Mouse (Mus musculus) kidney, adult 9 months (tissue): Measurements from ENCODE around the gene Usp7.

ENCODE experiments used
- DNase-seq: peaks from one replicate; pipeline ENCODE4 v3.0.0; 2022

Gene Usp7

GRCm38 (mm10) chr16:8791949-8792557, at the start of gene Usp7:
Gene Usp7 (minus strand): TSS chr16:8792308.
- no peak for DNase-seq

DNA sequence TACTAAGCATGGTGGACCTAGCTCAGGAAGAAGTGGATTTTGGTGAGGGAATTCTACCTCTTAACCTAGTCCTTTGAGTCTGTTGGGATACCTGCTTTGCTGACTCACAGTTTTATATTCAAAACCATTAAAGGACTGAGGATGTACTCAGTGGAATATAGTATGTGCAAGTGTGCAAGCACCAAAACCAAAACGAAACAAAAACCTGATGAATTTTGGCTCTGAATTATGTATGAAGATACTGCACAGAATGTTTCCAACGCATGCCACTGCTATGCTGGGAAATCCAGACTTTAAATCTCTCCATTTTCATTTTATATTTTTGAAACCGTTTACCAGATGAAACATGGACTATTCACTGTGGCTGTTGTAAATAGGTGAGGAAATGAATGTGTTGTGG, 48.4 kb upstream of the Usp7 start:
- DNase-seq = no peak

DNA sequence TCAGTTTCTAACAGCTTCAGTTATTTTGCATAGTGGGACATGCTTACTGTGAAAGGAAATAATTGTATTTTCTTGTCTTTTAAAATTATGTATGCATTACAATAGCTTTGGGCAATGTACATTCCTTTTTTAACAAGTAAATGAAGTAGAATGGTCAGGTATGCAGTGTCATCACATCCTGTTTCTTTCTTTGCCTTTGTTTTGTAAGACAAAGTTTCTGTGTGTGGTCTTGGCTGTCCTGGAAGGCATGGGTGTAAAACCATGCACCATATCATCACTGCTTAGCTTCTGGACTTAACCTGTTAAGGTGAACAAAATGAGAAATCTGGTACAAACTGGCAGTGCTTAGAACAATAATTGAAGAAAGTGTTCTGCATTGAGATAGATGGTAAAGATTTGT, 46.8 kb upstream of the Usp7 start:
- DNase-seq = no peak

DNA sequence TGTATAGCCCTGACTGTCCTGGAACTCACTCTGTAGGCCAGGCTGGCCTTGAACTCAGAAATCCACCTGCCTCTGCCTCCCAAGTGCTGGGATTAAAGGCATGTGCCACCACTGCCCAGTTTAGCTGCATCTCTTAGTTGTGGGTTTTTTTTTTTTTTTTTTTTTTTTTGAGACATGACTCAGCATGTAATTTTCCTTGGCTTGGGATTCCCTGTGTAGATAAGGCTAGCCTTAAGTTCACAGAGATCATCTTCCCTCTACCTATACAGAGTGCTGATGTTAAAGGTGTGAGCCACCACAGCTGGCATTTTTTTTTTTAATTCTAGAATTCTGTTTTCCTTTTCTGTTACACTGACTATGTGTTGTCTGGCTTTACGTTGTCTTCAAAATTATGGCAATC, 45.5 kb upstream of the Usp7 start:
- no peak for DNase-seq

- no peak for DNase-seq
Observed at GRCm38 (mm10) chr16:8836876-8837275, 44.8 kb upstream of the Usp7 start.

DNA sequence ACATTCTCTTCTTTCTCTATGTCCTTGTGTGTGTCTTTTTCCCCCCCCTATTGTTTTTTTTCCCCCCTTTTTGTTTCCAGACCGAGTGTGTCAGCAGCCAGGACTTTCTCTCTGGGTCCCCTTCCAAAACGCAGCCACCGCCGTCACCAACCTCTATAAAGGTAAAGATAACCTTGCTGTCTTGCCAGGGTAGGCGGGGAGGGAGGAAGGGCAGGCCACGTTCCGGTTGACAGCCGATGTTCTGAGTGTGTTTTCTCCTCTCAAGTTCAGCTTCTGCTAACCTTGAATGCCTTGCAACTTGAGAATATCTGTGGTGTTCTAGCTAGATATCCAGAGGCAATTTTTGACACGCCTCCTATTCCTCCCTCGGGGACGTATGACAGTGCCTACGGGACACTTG, 39.1 kb upstream of the Usp7 start:
- peak; percentile 63 for DNase-seq

DNA sequence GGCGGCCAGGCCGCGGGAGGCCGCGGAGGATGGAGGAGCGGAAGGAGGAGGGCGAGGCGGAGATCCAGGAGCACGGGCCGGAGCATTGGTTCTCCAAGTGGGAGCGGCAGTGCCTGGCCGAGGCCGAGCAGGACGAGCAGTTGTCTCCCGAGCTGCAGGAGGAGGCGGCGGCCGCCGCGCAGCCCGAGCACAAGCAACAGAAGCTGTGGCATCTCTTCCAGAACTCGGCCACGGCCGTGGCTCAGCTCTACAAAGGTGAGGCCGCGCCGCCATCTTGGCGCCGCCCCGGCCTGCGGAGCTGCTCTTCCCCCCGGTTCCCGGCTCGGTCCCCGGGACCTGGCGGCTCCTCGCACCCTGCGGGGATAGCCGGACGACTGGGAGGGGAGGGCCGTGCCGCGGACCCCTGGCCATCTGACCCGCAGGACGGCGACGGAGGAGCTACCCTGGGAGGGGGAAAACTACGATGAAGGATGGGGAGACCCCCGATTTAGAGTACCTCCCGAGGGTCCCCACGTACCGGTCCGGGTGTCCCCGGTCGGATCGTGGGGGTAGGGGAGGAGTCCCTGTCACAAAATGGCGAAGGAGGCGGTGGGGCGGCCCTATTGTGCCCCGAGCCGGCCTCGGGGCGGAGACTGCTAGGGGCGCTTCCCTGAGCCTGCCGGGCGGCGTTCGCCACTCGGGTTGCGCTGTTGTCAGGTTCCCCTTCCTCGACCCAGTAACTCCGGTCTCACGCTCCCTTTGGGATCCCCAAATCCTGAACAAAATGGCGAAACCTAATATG, 38.5 kb upstream of the Usp7 start:
- peak; percentile 77 for DNase-seq

- DNase-seq = peak; percentile 99
Observed at GRCm38 (mm10) chr16:8829564-8830359, 37.7 kb upstream of the Usp7 start, which contains the start of gene 1810013L24Rik. Gene 1810013L24Rik (plus strand): TSS chr16:8830100.

GRCm38 (mm10) chr16:8828636-8829563, 36.8 kb upstream of the Usp7 start:
- peak; percentile 85 for DNase-seq

DNA sequence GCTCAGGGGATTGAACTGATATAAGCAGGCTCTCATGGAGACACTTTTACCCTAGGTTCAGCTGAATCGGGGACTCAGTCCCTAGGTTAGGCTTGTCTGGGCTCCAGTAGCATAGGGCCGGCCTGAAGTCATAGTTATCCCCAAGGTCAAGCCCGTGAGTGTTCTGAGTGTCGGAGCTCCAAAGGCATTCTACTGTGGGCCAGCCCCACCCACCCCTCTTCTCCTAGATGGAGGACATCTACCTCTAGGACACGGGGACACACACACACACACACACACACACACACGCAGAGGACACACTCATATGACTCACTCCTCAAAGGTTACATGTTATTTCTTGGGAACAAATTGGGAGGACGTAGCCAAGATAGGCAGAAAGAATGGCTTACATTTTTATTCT, 35.3 kb upstream of the Usp7 start:
- no peak for DNase-seq

DNA sequence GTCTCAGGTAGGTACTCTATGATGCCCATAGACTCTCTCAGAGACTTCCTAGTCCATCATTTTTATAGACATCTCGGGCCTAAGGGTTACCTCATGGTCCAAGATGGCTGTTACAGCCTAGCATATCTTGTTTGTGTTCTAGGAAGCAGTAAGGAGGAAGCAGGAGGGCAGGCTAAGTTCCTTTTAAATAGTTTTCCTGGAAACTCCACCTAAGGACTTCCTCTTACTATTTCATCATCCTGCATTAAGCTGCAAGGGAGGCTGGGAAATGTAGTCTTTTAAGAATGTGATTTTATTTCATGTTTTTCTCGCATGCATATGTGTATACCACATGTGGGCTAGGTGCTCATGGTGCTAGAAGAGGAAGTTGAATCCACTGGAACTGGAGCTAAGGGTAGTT, 31.6 kb upstream of the Usp7 start:
- no peak for DNase-seq

- DNase-seq = no peak
Observed at GRCm38 (mm10) chr16:8822586-8822985, 30.5 kb upstream of the Usp7 start.

GRCm38 (mm10) chr16:8821429-8821828, 29.3 kb upstream of the Usp7 start:
- DNase-seq = peak; percentile 69

DNA sequence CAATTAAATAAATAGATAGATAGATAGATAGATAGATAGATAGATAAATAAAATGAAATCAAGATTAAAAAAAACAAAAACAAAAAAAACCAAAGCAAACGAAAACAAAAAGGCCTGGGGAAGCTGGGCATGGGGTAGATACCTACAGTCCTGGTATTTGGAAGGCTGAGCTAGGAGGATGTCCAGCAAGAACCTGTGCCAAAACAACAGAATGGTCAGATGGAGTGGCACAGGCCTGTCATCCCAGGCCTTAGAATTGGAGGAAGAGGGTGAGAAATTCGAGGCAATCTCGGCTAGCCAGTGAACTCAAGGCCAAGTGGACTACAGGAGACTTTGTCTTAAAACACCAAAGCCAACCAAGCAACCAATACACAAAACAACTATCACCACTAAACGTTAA, 25.8 kb upstream of the Usp7 start:
- DNase-seq = no peak

DNA sequence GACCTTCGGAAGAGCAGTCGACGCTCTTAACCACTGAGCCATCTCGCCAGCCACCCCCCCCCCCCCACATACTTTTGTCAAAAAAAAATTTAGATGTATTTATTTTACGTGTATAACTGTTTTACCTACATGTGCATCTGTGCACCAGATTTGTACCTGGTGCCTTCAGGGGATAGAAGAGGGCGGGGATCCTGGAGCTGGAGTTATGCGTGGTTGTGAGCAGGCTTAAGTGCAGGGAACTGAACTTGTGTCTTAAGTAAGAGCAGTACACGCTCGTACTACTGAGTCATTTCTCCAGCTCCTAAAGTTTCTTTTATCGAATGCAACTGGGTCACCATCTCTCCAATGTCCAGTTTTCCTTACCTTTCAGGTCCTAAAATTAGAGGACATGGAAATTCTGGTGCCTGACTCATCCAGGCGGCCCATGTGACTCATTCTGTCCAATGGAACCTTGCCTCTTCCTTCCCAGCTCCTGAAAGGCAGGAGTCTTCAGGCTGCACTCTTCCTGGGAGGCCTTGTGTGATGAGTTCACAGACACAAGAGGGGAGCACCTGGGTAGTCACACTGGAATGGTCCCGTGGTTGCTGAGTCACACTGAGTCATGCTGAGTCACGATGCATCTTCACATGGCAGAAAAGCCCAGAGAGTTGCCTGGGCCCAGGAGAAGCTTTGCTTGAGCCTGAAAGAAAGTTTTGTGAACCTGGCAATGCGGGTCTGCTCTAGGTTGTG, 18.5 kb upstream of the Usp7 start:
- no peak for DNase-seq

GRCm38 (mm10) chr16:8806703-8807102, 14.6 kb upstream of the Usp7 start:
- DNase-seq = peak; percentile 41

GRCm38 (mm10) chr16:8795906-8796305, 3.8 kb upstream of the Usp7 start:
- DNase-seq = no peak

- DNase-seq = no peak
Observed at GRCm38 (mm10) chr16:8794952-8795351, 2.8 kb upstream of the Usp7 start.

DNA sequence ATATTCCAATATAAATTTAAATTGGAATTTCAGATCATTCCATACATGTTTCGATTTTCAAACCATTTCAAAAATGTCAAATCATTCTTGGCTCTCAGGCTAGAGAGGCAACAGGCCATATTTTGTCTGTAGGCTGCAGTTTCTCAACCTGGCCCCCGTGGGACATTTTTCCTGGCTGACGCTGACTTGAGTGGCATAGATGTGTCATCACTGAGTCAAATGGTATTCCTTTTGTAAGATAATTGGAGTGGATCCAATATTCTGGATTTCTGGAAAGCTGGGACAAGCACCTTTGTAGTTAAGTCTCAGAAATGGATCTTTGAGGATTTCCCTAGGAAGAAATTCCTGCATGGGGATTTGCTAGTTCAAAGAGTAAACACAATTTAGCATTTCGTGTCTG, 1.2 kb downstream of the Usp7 start:
- DNase-seq = no peak

- peak; percentile 45 for DNase-seq
Observed at GRCm38 (mm10) chr16:8784753-8785152, 7.4 kb downstream of the Usp7 start.

DNA sequence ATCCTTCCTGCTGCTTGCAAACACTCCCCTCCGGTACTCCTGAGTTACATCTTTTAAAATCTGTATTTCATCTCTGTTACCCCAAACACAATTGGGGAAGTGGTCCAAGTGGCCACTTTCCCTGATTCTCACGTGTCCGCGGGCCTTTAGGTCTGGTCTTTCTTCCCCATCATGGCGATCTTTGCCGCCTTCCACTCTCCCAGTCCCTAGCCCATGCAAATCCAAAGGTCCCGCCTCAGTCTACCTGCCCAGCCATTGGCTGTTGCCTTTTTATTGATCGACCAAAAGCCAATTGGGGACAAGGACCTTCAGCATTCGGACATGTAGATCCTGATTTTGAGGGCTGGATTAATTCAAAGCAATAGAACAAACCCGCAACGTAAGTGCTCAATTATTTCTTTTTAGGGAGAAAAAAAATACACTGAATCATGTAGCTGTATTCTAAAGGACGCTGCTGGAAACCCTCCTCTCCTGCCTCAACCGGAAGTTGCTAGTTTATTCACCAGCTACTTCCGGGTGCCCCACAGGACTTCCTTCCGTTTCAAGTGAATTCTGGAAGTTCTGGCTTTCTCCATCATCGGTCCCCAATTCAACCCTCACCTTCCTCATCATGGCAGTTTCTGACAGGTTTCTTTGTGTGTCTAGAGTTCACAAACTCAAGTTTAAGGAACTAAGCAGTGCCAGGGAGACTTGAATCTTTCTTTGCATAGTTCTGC, 8.8 kb downstream of the Usp7 start:
- DNase-seq = no peak
